Mouse (Mus musculus) lung, embryonic 14.5 days (tissue): ENCODE data around the gene Rab6b. TPM values are rescaled to one million over a fixed set of nuclear protein-coding genes. Genes with fewer than 3 reads are reported as not detected.

ENCODE experiments used
- ATAC-seq: fragments of 200-750 bp; cut with Nextera tagmentation; 2 replicates; pipeline ENCODE4 v1.8.0; 2017; ENCODE audit warnings: mild to moderate bottlenecking, moderate TSS enrichment, moderate library complexity; ENCODE audit not compliant: insufficient read depth
- DNase-seq: peaks from one replicate; pipeline ENCODE4 v3.0.0-alpha.2; 2015
- H3K27ac ChIP-seq: fragments of 300-500 bp; sonication (generic); 2 replicates; pipeline ENCODE4 v1.5.1; 2014; ENCODE audit warnings: low read depth, mild to moderate bottlenecking, moderate library complexity
- H3K27me3 ChIP-seq: fragments of 300-500 bp; sonication (generic); 2 replicates; pipeline ENCODE4 v1.6.1; 2014; ENCODE audit warnings: low read length, control low read depth; ENCODE audit not compliant: insufficient read depth
- H3K36me3 ChIP-seq: fragments of 300-500 bp; sonication (generic); 2 replicates; pipeline ENCODE4 v1.6.1; 2014; ENCODE audit warnings: control low read depth; ENCODE audit not compliant: insufficient read depth
- H3K4me1 ChIP-seq: fragments of 300-500 bp; sonication (generic); 2 replicates; pipeline ENCODE4 v1.6.1; 2014; ENCODE audit warnings: antibody characterized with exemption, control low read depth; ENCODE audit not compliant: insufficient read depth
- H3K4me2 ChIP-seq: fragments of 300-500 bp; sonication (generic); 2 replicates; pipeline ENCODE4 v1.6.1; 2014; ENCODE audit warnings: mild to moderate bottlenecking
- H3K4me3 ChIP-seq: fragments of 300-500 bp; sonication (generic); 2 replicates; pipeline ENCODE4 v1.5.1; 2014; ENCODE audit warnings: low read depth, low read length
- H3K9ac ChIP-seq: fragments of 300-500 bp; sonication (generic); 2 replicates; pipeline ENCODE4 v1.6.1; 2014
- H3K9me3 ChIP-seq: fragments of 300-500 bp; sonication (generic); 2 replicates; pipeline ENCODE4 v1.6.1; 2016; ENCODE audit warnings: low read depth, low read length, control low read depth
- CTCF ChIP-seq: IDR thresholded peaks from 2 replicates; pipeline ENCODE4 v1.5.1; 2016; ENCODE audit warnings: antibody characterized with exemption, low read depth
- WGBS: fragments of 180-500 bp; shearing (Covaris S2); extraction: QIAGEN DNeasy Blood & Tissue Kit; methylation state at CpG from one replicate; pipeline ENCODE4 v1.1.7; 2014; 5-methylcytosine and 5-hydroxymethylcytosine counted together
- polyA plus RNA-seq: library from polyadenylated mRNA; unstranded; fragments of >200 nt; fragmentation: Nextera tagmentation; extraction: Ambion mirVana; gene quantifications from 2 replicates; pipeline ENCODE4 v1.2.1, GENCODE M21; 2014

The Rab6b gene
- polyA plus RNA-seq, 1 experiment from 2014 or later = 1.5 TPM

- H3K36me3 ChIP-seq = no peaks in the 10 kb centered on the region
- DNase-seq = no peak
- no peak for ATAC-seq
- H3K4me1 ChIP-seq = no peaks in the 10 kb centered on the region
- no peaks in the 10 kb centered on the region for H3K9me3 ChIP-seq
- no peak for TF ChIP-seq CTCF
- H3K9ac ChIP-seq = no peak overlapping the region
- no peak overlapping the region for H3K27ac ChIP-seq
- 87% methylated on average over 7 of the region's 7 CpGs for WGBS
- H3K4me2 ChIP-seq = no peak overlapping the region
- no peaks in the 10 kb centered on the region for H3K27me3 ChIP-seq
- no peak overlapping the region for H3K4me3 ChIP-seq
Observed at GRCm38 (mm10) chr9:103232232-103233005, 120.8 kb downstream of the Rab6b start.

- H3K27ac ChIP-seq = no peak overlapping the region
- no peaks in the 10 kb centered on the region for H3K4me1 ChIP-seq
- no peaks in the 10 kb centered on the region for H3K9me3 ChIP-seq
Observed at GRCm38 (mm10) chr9:103233006-103233395, 121.4 kb downstream of the Rab6b start.

GRCm38 (mm10) chr9:103234059-103234458, 122.5 kb downstream of the Rab6b start:
- TF ChIP-seq CTCF = no peak
- Histone ChIP-seq H3K4me1 (no peaks in the 10 kb centered on the region), H3K27ac (peak overlapping the region; percentile 31), H3K4me3 (no peak overlapping the region), H3K27me3 (no peaks in the 10 kb centered on the region), H3K4me2 (no peak overlapping the region), H3K9ac (no peak overlapping the region), H3K36me3 (no peaks in the 10 kb centered on the region), H3K9me3 (no peaks in the 10 kb centered on the region)
- 64% methylated on average over 7 of the region's 7 CpGs for WGBS
- peak; percentile 9 for DNase-seq
- no peak for ATAC-seq

More at GRCm38 (mm10) chr9:103233006-103233395, 121.4 kb downstream of the Rab6b start:
- Histone ChIP-seq H3K27me3 (no peaks in the 10 kb centered on the region), H3K9ac (no peak overlapping the region), H3K4me2 (no peak overlapping the region), H3K36me3 (no peaks in the 10 kb centered on the region), H3K4me3 (no peak overlapping the region)
- 35% methylated on average over 7 of the region's 7 CpGs for WGBS
- no peak for ATAC-seq
- TF ChIP-seq CTCF = no peak
- peak; percentile 41 for DNase-seq

GRCm38 (mm10) chr9:103234565-103235165, 123.1 kb downstream of the Rab6b start:
- no peaks in the 10 kb centered on the region for H3K36me3 ChIP-seq
- no peak overlapping the region for H3K4me3 ChIP-seq
- 62% methylated on average over 7 of the region's 7 CpGs for WGBS
- no peaks in the 10 kb centered on the region for H3K4me1 ChIP-seq
- no peaks in the 10 kb centered on the region for H3K27me3 ChIP-seq
- H3K4me2 ChIP-seq = no peak overlapping the region
- no peak for TF ChIP-seq CTCF
- H3K9ac ChIP-seq = no peak overlapping the region
- peak overlapping the region; percentile 31 for H3K27ac ChIP-seq
- peak; percentile 24 for DNase-seq
- ATAC-seq = 0 out of 2 replicates have a peak, but pooled peaks have one; percentile 20
- no peaks in the 10 kb centered on the region for H3K9me3 ChIP-seq

Other genes starting within 250 kb of the Rab6b start
- gene Slco2a1, start 123.1 kb upstream of the Rab6b start, polyA plus RNA-seq = 15.1 and 15.4 TPM in 2 replicates
- 63.5 and 68.2 TPM in 2 replicates for gene Srprb, start 90.3 kb downstream of the Rab6b start, polyA plus RNA-seq
- gene Gm20425, start 118.5 kb downstream of the Rab6b start, polyA plus RNA-seq = 3.4 TPM in 1 of 2 replicates, not detected in the other
- 35.5 and 44.6 TPM in 2 replicates for gene Trf, start 118.7 kb downstream of the Rab6b start, polyA plus RNA-seq
- gene 1300017J02Rik, start 193.3 kb downstream of the Rab6b start, polyA plus RNA-seq = 0.51 and 0.78 TPM in 2 replicates
- gene Topbp1, start 193.4 kb downstream of the Rab6b start, polyA plus RNA-seq = 96.5 and 103 TPM in 2 replicates